Mouse (Mus musculus) heart, adult 9 months (tissue): ENCODE measurements around the gene Mbnl1.

Experiments used
- DNase-seq, 2 experiments: peaks; one replicate each; pipeline ENCODE4 v3.0.0; 2022; ENCODE audit warnings: low spot score in 2 of 2

Mbnl1 gene

GRCm38 (mm10) chr3:60517234-60517787 lies 44.7 kb downstream of the Mbnl1 start:
- DNase-seq = no peak

- DNase-seq = no peak
These were observed 46.7 kb downstream of the Mbnl1 start for GRCm38 (mm10) chr3:60519337-60519736.

- DNase-seq = no peak
These were observed 51.5 kb downstream of the Mbnl1 start for GRCm38 (mm10) chr3:60524127-60524526.

GRCm38 (mm10) chr3:60531286-60531685 lies 58.7 kb downstream of the Mbnl1 start:
- no peak for DNase-seq

- no peak for DNase-seq
These were observed 59.2 kb downstream of the Mbnl1 start for GRCm38 (mm10) chr3:60531826-60532225.

- no peak for DNase-seq
These were observed 62.6 kb downstream of the Mbnl1 start for GRCm38 (mm10) chr3:60535224-60535623.

GRCm38 (mm10) chr3:60537063-60537462 lies 64.4 kb downstream of the Mbnl1 start:
- no peak for DNase-seq

GRCm38 (mm10) chr3:60538214-60538971 lies 65.8 kb downstream of the Mbnl1 start:
- no peak for DNase-seq

- no peak for DNase-seq
These were observed 68.5 kb downstream of the Mbnl1 start for GRCm38 (mm10) chr3:60541121-60541520.

GRCm38 (mm10) chr3:60546196-60546595 lies 73.6 kb downstream of the Mbnl1 start:
- DNase-seq = no peak

GRCm38 (mm10) chr3:60546904-60547303 lies 74.3 kb downstream of the Mbnl1 start:
- no peak for DNase-seq

- DNase-seq = no peak
These were observed 77.9 kb downstream of the Mbnl1 start for GRCm38 (mm10) chr3:60550492-60550891.

GRCm38 (mm10) chr3:60551650-60552049 lies 79.0 kb downstream of the Mbnl1 start:
- DNase-seq = no peak

- DNase-seq = no peak
These were observed 80.4 kb downstream of the Mbnl1 start for GRCm38 (mm10) chr3:60553011-60553410.

- DNase-seq = no peak
These were observed 84.0 kb downstream of the Mbnl1 start for GRCm38 (mm10) chr3:60556596-60556995.

- no peak for DNase-seq
These were observed 85.7 kb downstream of the Mbnl1 start for GRCm38 (mm10) chr3:60558252-60558862.

- no peak for DNase-seq
These were observed 87.1 kb downstream of the Mbnl1 start for GRCm38 (mm10) chr3:60559762-60560161.

- DNase-seq = no peak
These were observed 91.1 kb downstream of the Mbnl1 start for GRCm38 (mm10) chr3:60563529-60564243.

GRCm38 (mm10) chr3:60564244-60564643 lies 91.6 kb downstream of the Mbnl1 start:
- no peak for DNase-seq

- no peak for DNase-seq
These were observed 92.6 kb downstream of the Mbnl1 start for GRCm38 (mm10) chr3:60565204-60565603.

GRCm38 (mm10) chr3:60565950-60566349 lies 93.3 kb downstream of the Mbnl1 start:
- DNase-seq = no peak

- DNase-seq = no peak
These were observed 95.6 kb downstream of the Mbnl1 start for GRCm38 (mm10) chr3:60568171-60568684.
